Mouse (Mus musculus) olfactory bulb, adult 2 months (tissue): ENCODE results near the gene Syt1. TPM values are rescaled to one million over a fixed set of nuclear protein-coding genes. Genes with fewer than 3 reads are reported as not detected.

Experiments
- H3K27ac ChIP-seq: fragments of 200-500 bp; 2 replicates; pipeline ENCODE4 v1.5.1; 2012; ENCODE audit warnings: low read depth, low read length; ENCODE audit not compliant: insufficient read depth
- H3K4me1 ChIP-seq: fragments of 200-500 bp; 2 replicates; pipeline ENCODE4 v1.6.1; 2012; ENCODE audit warnings: low read length; ENCODE audit not compliant: control insufficient read depth, insufficient read depth
- H3K4me3 ChIP-seq: fragments of 200-500 bp; 2 replicates; pipeline ENCODE4 v1.5.1; 2012; ENCODE audit warnings: mild to moderate bottlenecking, low read depth, low read length, moderate library complexity; ENCODE audit not compliant: insufficient read depth
- CTCF ChIP-seq: fragments of 200-500 bp; IDR thresholded peaks from 2 replicates; pipeline ENCODE4 v1.5.1; 2012; ENCODE audit warnings: low read depth, mild to moderate bottlenecking, low read length, moderate library complexity; ENCODE audit not compliant: insufficient read depth
- POLR2A ChIP-seq: fragments of 200-500 bp; IDR thresholded peaks from 2 replicates; pipeline ENCODE4 v1.6.1; 2012; ENCODE audit warnings: mild to moderate bottlenecking, low read depth, low read length, moderate library complexity; ENCODE audit not compliant: insufficient read depth
- WGBS: fragments of 180-500 bp; shearing (Covaris S2); methylation state at CpG from one replicate; pipeline ENCODE4 v1.1.7; 2018; 5-methylcytosine and 5-hydroxymethylcytosine counted together
- polyA plus RNA-seq: library from polyadenylated mRNA; stranded (reverse); fragments of >200 nt; gene quantifications from 2 replicates; pipeline ENCODE4 v1.2.4, GENCODE M21; 2012; ENCODE audit warnings: low replicate concordance; ENCODE audit not compliant: missing spikeins, insufficient read depth, insufficient read length

The Syt1 gene
- polyA plus RNA-seq, 1 experiment = 384 TPM

DNA sequence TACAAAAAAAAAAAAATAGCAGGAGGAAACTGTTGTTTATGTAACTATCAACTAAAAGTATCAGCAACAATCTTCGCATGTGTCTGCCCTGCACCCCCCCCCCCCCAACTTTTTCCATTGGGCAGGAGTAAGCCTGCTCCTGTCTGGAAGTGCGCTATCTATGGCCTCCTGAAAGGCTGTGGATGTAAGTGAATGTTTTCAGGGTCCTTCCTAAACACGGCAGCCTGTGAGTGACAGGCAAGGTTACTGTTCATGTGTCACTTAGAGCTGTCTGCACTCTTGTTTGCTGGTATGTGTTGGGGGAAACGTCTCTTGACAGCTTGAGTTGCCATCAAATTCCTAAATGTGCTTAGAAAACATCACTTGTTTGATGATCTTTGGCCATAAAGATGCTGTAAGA lies 387.8 kb downstream of the Syt1 start:
- Histone ChIP-seq H3K4me1 (peaks cover 3% of the 10 kb centered on the region; the same call in 1 of the 2 replicates), H3K4me3 (no peak overlapping the region), H3K27ac (no peak overlapping the region)
- WGBS = 72% methylated on average over 4 of the region's 4 CpGs
- TF ChIP-seq CTCF (no peak), POLR2A (no peak)

GRCm38 (mm10) chr10:108619861-108620260 lies 390.9 kb downstream of the Syt1 start:
- Histone ChIP-seq H3K4me3 (no peak overlapping the region), H3K4me1 (no peaks in the 10 kb centered on the region), H3K27ac (no peak overlapping the region)
- TF ChIP-seq CTCF (no peak), POLR2A (no peak)
- 69% methylated on average over 5 of the region's 5 CpGs for WGBS

DNA sequence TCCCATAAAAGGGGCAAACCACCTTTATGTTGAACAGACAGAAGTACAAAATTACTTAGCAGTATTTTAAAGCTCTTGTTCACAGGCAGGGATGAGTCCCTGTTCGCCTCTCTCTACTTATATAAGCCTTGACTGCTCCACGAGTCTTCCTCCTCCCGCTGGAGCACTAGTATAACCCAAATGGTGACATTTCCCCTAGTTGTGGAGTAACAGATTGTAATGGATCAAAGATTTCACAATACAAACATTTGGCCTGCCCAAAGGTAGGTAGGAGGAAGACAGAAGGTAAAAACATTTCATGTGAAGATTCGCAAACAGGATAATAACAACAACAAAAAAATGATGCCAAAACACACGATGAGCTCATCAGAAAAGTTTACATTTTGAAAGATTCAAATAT lies 391.6 kb downstream of the Syt1 start:
- WGBS = 90% methylated on average over 5 of the region's 5 CpGs
- TF ChIP-seq POLR2A = no peak
- no peak overlapping the region for H3K27ac ChIP-seq
- H3K4me3 ChIP-seq = no peak overlapping the region
- H3K4me1 ChIP-seq = no peaks in the 10 kb centered on the region

GRCm38 (mm10) chr10:108610057-108610644 lies 400.6 kb downstream of the Syt1 start:
- H3K27ac ChIP-seq = 0 out of 2 replicates have a peak overlapping the region, but pooled peaks have one; percentile 6
- WGBS = 68% methylated on average over 14 of the region's 14 CpGs
- TF ChIP-seq CTCF (no peak), POLR2A (no peak)
- H3K4me1 ChIP-seq = peaks cover 6% of the 10 kb centered on the region
- H3K4me3 ChIP-seq = no peak overlapping the region

- WGBS = 60% methylated on average over 8 of the region's 8 CpGs
- H3K4me1 ChIP-seq = no peaks in the 10 kb centered on the region
- TF ChIP-seq CTCF (no peak), POLR2A (no peak)
- H3K27ac ChIP-seq = peak overlapping the region; percentile 75
- no peak overlapping the region for H3K4me3 ChIP-seq
These were observed 408.9 kb downstream of the Syt1 start for GRCm38 (mm10) chr10:108601672-108602412.

DNA sequence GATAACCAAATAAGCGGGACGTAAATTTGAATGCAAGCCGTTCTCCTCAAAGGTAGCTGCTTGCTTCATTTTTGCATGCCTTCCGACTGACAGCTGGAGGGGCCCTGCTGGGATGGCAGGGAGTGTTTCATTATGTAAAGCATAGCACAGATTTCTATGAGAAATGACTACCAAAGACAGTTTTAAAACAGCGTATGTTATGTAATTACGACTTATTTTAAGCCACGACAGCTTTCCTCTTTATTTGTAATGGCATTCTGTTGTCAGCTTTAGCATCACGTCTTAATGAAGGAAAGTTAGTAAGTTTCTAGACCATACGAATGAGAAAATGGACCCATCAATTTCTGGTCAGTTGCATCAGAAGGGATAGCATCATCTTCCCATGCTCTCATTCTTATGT lies 410.1 kb downstream of the Syt1 start:
- peaks cover 2% of the 10 kb centered on the region for H3K4me1 ChIP-seq
- TF ChIP-seq CTCF (no peak), POLR2A (no peak)
- no peak overlapping the region for H3K27ac ChIP-seq
- 75% methylated on average over 9 of the region's 9 CpGs for WGBS
- no peak overlapping the region for H3K4me3 ChIP-seq

DNA sequence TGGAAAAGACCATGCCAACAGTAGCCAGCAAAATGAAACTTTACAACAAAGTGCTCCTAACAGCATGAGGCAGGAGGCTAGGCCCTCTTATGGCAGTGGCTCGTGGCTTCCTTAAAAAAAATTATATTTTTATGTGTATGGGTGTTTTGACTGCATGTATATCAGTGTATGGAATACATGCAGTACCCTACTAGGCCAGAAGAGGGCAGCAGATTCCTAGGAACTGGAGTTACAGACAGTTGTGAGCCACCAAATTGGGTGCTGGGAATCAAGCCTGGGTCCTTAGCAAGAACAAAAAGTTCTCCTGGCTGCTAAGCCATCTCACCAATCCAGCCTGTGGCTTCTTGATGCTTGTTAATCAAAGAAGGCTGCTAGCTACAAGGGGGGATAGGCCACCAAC lies 413.4 kb downstream of the Syt1 start:
- TF ChIP-seq POLR2A (no peak), CTCF (no peak)
- H3K4me3 ChIP-seq = no peak overlapping the region
- no peak overlapping the region for H3K27ac ChIP-seq
- peaks cover 2% of the 10 kb centered on the region for H3K4me1 ChIP-seq
- WGBS = 74% methylated on average over 1 of the region's 1 CpGs

- Histone ChIP-seq H3K4me3 (no peak overlapping the region), H3K4me1 (peaks cover 2% of the 10 kb centered on the region), H3K27ac (peak overlapping the region; percentile 48)
- TF ChIP-seq CTCF (no peak), POLR2A (no peak)
- 66% methylated on average over 11 of the region's 11 CpGs for WGBS
These were observed 414.4 kb downstream of the Syt1 start for GRCm38 (mm10) chr10:108596162-108596927.

GRCm38 (mm10) chr10:108589355-108589754 lies 421.4 kb downstream of the Syt1 start:
- TF ChIP-seq CTCF (no peak), POLR2A (no peak)
- 98% methylated on average over 3 of the region's 3 CpGs for WGBS
- no peak overlapping the region for H3K27ac ChIP-seq

More at GRCm38 (mm10) chr10:108589355-108589754, 421.4 kb downstream of the Syt1 start:
- no peaks in the 10 kb centered on the region for H3K4me1 ChIP-seq
- H3K4me3 ChIP-seq = no peak overlapping the region
